Mouse (Mus musculus) heart, adult 18-20 months (tissue): ENCODE data around the gene Lamc2. TPM values are rescaled to one million over a fixed set of nuclear protein-coding genes. Genes with fewer than 3 reads are reported as not detected.
A peak's percentile ranks its signal among the peaks of the same experiment; 100 is the strongest.
"Not testable (repeated sequence)": the region's sequence is repeated elsewhere in the genome, so short reads cannot be mapped to it uniquely, and the experiment has no call there.

Source experiments
- DNase-seq, 2 experiments: peaks; one replicate each; pipeline ENCODE4 v3.0.0; 2021 to 2022; ENCODE audit warnings: mixed read lengths in 1 of 2
- total RNA-seq, 2 experiments: library from RNA; stranded (reverse); gene quantifications; 2 replicates each; pipeline ENCODE4 v1.2.3; 2021

Gene Lamc2
- total RNA-seq, 2 experiments from 2014 or later, result 12.3 to 13.2 TPM

- no peak for DNase-seq
Observed at GRCm38 (mm10) chr1:153095328-153095727, 90.9 kb downstream of the Lamc2 start.

DNA sequence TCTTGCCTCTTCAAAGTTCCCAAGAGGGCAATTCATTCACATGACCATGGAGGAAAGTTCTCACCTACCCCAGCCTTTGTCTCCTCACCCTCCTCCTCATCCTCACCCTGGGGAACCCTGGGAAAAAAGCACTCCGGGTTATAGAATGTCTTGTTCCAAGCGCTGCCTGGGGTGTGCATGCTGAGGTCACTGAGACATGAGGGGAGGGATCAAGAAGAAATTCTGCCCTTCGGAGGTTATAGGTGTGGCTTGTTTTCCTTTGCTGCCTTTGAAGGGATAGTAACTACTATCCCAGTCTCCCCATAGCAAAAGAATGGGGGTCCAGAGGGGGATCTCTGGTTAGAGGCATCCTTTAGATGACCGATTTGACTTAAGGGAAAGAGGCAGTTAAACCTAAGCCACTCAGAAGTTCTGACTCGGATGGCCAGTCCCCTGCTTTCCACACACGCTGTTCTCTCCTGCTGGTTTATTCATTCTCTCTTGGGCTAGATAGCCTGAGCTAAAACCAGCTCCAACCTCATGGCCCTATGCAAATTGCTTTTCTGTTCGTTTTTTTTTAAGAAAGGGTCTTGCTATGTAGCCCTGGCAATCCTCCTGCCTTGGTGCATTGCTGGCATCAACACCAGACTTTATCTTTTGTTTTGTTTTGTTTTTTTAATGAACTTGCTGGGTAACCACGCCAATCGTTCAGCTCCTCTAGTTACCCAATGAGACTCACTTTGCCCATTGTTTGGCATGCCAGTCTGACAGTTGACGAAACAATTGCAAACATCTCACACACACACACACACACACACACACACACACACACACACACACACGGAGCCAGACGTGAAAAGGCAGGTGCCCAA, 91.8 kb downstream of the Lamc2 start:
- DNase-seq, result no peak

DNA sequence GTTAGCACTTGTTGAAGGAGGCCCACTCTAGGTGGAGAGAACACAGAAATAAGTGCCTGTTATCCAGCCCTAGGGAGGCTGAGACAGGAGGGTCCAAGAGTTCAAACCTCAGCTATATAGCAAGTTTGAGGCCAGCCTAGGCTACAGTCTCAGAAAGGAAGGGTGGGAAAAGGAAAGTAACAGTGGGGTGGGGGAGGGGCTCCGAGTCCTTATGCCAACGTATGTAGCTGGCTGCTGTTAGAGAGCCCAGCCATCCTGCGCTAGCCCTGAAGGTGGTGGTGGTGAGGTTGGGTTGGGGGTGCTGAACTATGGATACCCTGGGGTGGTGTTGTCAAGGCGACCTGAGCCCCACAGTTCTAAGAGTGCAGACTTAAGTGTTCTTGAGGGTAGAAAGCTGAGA, 92.7 kb downstream of the Lamc2 start:
- no peak for DNase-seq

DNA sequence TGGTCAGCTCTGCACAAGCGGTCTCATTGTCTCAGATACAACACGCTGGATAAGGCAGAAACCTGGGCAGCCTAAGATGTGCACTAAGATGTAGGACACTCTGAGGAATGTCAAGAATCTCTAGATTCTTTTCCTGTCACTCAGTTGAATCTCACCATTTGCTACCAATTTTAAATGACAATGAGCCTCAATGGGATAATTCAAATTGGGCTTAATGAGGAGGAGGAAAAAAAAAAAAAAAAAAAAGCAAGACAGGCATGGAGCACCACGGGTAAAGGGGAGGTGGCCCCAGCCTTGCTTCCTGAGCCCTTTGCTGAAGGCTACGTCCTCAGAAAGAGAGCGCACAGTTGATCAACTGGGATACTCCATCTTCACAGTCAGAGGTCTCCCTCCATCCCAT, 93.1 kb downstream of the Lamc2 start:
- DNase-seq, result no peak

GRCm38 (mm10) chr1:153092237-153092975, 93.8 kb downstream of the Lamc2 start:
- DNase-seq, result peak; percentile 85 to 87

- peak; percentile 49 to 69 for DNase-seq
Observed at GRCm38 (mm10) chr1:153091438-153092236, 94.6 kb downstream of the Lamc2 start.

GRCm38 (mm10) chr1:153090807-153091206, 95.4 kb downstream of the Lamc2 start:
- no peak for DNase-seq

- DNase-seq, result no peak
Observed at GRCm38 (mm10) chr1:153090081-153090480, 96.2 kb downstream of the Lamc2 start.

- no peak for DNase-seq
Observed at GRCm38 (mm10) chr1:153087771-153088170, 98.5 kb downstream of the Lamc2 start.

DNA sequence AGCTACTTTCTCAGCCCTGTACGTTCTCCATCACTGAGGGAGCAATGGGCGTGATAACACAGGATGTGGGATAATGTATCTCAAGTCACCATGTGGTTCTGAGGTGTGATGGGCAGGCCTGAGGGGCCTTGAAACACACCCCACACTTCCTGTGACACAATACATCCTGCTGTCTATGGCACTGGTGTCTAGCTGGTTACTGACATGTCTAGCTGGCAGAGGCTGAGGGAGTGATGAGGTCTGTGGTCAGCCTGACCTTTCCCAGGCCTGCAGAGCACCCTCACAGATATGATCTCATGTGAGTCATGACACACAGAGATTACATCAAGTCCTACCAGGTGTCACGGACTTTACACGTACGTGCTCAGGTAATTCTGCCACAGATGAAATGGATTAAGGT, 101.0 kb downstream of the Lamc2 start:
- DNase-seq, result no peak

- DNase-seq, result peak in 1 of 2 experiments; percentile 49
Observed at GRCm38 (mm10) chr1:153084191-153084590, 102.1 kb downstream of the Lamc2 start.

DNA sequence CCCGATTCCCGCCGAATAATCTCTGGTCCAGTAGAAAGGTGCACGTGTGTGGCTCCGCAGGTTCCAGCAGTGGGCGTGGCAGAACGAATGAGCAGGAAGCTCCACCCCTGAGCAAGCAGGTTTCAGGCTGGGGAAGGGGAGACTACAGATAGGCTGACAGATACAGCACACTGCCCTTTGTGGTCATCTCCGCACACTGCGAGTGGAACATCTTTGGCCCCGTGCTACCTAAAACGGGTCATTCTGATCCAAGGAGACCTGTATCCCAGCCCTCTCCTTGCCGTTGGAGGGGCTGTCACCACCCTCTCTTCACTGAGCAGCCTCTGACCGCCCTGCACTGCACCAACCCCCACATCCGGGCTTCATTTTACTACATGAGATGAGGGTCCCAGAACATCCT, 103.0 kb downstream of the Lamc2 start:
- not testable (repeated sequence) for DNase-seq

GRCm38 (mm10) chr1:153075955-153076354, 110.3 kb downstream of the Lamc2 start:
- no peak for DNase-seq

- no peak for DNase-seq
Observed at GRCm38 (mm10) chr1:153075087-153075736, 111.0 kb downstream of the Lamc2 start.

- no peak for DNase-seq
Observed at GRCm38 (mm10) chr1:153073441-153073840, 112.8 kb downstream of the Lamc2 start.

Other genes with a start within 250 kb of the Lamc2 start
- under 1 TPM; 0.27 to 0.51 TPM for gene Nmnat2, start 231.5 kb downstream of the Lamc2 start, total RNA-seq
- gene Lamc1, start 146.3 kb upstream of the Lamc2 start, total RNA-seq, result 10 to 100 TPM; 83.1 to 94.8 TPM
- not detected for gene Shcbp1l, start 238.7 kb upstream of the Lamc2 start, total RNA-seq